Mouse (Mus musculus) embryonic facial prominence, embryonic 12.5 days (tissue): ENCODE measurements around the gene Ubap2. TPM values are rescaled to one million over a fixed set of nuclear protein-coding genes. Genes with fewer than 3 reads are reported as not detected.

Experiments
- ATAC-seq: fragments of 200-750 bp; cut with Nextera tagmentation; 2 replicates; pipeline ENCODE4 v1.8.0; 2017; ENCODE audit not compliant: insufficient number of reproducible peaks, insufficient read depth, low FRiP score, low TSS enrichment
- H3K27ac ChIP-seq: fragments of 300-500 bp; sonication (generic); 2 replicates; pipeline ENCODE4 v1.5.1; 2016; ENCODE audit warnings: mild to moderate bottlenecking
- H3K27me3 ChIP-seq: fragments of 300-500 bp; sonication (generic); 2 replicates; pipeline ENCODE4 v1.6.1; 2016; ENCODE audit warnings: mild to moderate bottlenecking, moderate library complexity
- H3K36me3 ChIP-seq: fragments of 300-500 bp; sonication (generic); 2 replicates; pipeline ENCODE4 v1.6.1; 2016; ENCODE audit warnings: mild to moderate bottlenecking
- H3K4me1 ChIP-seq: fragments of 300-500 bp; sonication (generic); 2 replicates; pipeline ENCODE4 v1.6.1; 2016
- H3K4me2 ChIP-seq: fragments of 300-500 bp; sonication (generic); replicated peaks from 2 replicates; pipeline ENCODE4 v1.6.1; 2016; ENCODE audit warnings: mild to moderate bottlenecking, moderate library complexity
- H3K4me3 ChIP-seq: fragments of 300-500 bp; sonication (generic); 2 replicates; pipeline ENCODE4 v1.5.1; 2016; ENCODE audit warnings: mild to moderate bottlenecking
- H3K9ac ChIP-seq: fragments of 300-500 bp; sonication (generic); 2 replicates; pipeline ENCODE4 v1.6.1; 2016; ENCODE audit warnings: mild to moderate bottlenecking, moderate library complexity
- H3K9me3 ChIP-seq: fragments of 300-500 bp; sonication (generic); 2 replicates; pipeline ENCODE4 v1.6.1; 2016; ENCODE audit warnings: mild to moderate bottlenecking, moderate library complexity
- WGBS: fragments of 180-500 bp; shearing (Covaris S2); methylation state at CpG from one replicate; pipeline ENCODE4 v1.1.7; 2016; 5-methylcytosine and 5-hydroxymethylcytosine counted together
- polyA plus RNA-seq: library from polyadenylated mRNA; unstranded; fragments of >200 nt; fragmentation: Nextera tagmentation; extraction: Ambion mirVana; gene quantifications from 2 replicates; pipeline ENCODE4 v1.2.1, GENCODE M21; 2016

Ubap2 gene
- polyA plus RNA-seq, 1 experiment from 2014 or later: 74.4 TPM

DNA sequence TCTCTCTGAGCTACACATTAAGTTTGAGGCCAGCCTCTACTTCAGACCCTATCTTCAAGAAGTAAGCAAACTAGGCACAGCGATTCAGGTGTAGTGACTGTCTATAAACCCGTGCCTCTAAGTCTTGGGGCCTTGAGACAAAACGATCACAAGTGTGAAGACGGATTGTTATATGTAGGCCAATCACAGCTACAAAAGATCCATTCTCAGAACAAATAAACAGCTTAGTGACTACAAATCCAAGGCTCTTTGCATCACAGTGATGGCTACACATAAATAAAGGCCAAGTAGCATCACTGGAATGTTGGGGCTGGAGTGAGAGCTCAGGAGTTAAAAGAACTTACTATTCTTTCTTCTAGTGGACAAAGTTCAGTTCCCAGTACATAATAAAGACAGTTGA, 15.9 kb downstream of the Ubap2 start:
- no peak overlapping the region for H3K27ac ChIP-seq
- H3K4me1 ChIP-seq: no peaks in the 10 kb centered on the region
- 91% methylated on average over 4 of the region's 4 CpGs for WGBS
- no peaks in the 10 kb centered on the region for H3K27me3 ChIP-seq
- H3K4me3 ChIP-seq: no peak overlapping the region
- H3K36me3 ChIP-seq: peaks cover 14% of the 10 kb centered on the region; the same call in 1 of the 2 replicates
- H3K4me2 ChIP-seq: no peak overlapping the region
- H3K9me3 ChIP-seq: no peaks in the 10 kb centered on the region
- H3K9ac ChIP-seq: no peak overlapping the region
- ATAC-seq: no peak

DNA sequence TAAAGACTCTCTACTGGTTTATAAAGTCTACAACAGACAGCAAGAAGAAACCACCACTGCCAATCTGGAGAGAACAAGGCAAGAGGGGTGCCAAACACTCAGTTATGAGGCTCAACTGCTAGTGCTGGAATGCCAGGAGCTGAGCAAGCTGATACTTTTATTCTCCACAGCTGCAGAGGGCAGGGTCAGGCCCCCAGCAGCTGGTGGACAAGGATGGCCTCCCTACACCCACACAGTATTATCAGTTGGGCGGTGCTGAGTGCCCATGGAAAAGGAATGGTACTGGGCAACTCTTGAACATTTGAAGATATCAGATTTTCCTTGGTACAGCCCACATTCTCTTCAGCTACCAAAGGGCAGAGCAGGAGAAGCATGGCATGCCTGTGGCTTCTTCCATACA, 17.2 kb downstream of the Ubap2 start:
- Histone ChIP-seq H3K4me1 (no peaks in the 10 kb centered on the region), H3K27me3 (no peaks in the 10 kb centered on the region), H3K27ac (no peak overlapping the region), H3K4me3 (no peak overlapping the region), H3K36me3 (peaks cover 12% of the 10 kb centered on the region; the same call in 1 of the 2 replicates), H3K9ac (no peak overlapping the region), H3K9me3 (no peaks in the 10 kb centered on the region), H3K4me2 (no peak overlapping the region)
- WGBS: 90% methylated on average over 1 of the region's 1 CpGs
- no peak for ATAC-seq

DNA sequence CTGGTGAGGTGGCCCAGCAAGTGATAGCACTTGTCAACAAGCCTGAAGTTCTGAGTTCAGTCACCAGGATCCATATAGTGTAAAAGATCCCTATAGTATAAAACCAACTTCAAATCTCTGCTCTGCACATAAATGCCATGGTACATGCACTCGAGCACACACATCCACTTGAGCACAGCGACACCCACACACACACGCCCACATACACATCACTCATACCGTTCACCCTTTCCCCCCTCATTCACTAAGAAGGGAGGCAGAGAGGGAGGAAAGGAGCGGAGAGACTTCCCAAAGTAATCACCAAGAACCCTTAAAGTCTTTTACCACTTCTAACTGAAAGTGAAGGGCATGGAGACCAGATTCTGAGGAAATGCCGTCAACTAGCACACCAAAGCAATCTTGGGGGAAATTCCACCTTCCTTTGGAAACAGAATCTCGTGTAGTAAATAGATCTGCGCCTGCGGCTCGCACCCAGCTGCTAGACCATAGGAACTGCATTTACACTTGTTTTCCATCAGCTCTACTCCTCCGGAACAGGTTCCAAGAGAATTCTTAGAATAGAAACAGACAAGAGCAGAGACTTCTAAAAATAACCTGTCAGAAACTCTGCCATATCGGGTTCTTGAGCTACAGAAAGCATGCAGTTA, 19.3 kb downstream of the Ubap2 start:
- Histone ChIP-seq H3K27ac (no peak overlapping the region), H3K27me3 (no peaks in the 10 kb centered on the region), H3K4me1 (no peaks in the 10 kb centered on the region), H3K4me2 (no peak overlapping the region), H3K4me3 (no peak overlapping the region), H3K36me3 (peaks cover 6% of the 10 kb centered on the region; the same call in 1 of the 2 replicates), H3K9ac (no peak overlapping the region), H3K9me3 (no peaks in the 10 kb centered on the region)
- no peak for ATAC-seq
- whole genome bisulfite sequencing: 94% methylated on average over 12 of the region's 12 CpGs

DNA sequence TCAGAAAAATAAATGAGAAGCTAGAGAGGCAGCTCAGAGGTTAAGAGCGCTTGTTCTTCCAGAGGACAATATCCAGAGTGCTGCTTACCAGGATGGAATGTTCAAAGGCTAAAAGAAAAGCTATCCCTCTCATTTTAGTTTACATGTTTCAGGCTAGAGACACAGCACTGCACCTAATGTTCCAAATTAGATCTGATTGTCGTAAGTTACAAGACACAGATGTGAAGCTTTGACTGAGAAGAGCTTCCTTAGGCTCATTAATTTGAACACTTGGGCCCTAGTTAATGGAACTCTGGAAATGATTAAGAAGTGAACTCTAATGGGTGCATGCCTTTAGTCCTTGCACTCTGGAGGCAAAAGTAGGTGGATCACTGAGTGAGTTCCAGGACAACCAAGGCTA, 21.2 kb downstream of the Ubap2 start:
- H3K27ac ChIP-seq: no peak overlapping the region
- H3K4me3 ChIP-seq: no peak overlapping the region
- H3K9ac ChIP-seq: no peak overlapping the region
- H3K27me3 ChIP-seq: no peaks in the 10 kb centered on the region
- H3K36me3 ChIP-seq: peaks cover 15% of the 10 kb centered on the region
- H3K4me1 ChIP-seq: no peaks in the 10 kb centered on the region
- H3K4me2 ChIP-seq: no peak overlapping the region
- no peaks in the 10 kb centered on the region for H3K9me3 ChIP-seq
- 59% methylated on average over 2 of the region's 2 CpGs for WGBS
- no peak for ATAC-seq

DNA sequence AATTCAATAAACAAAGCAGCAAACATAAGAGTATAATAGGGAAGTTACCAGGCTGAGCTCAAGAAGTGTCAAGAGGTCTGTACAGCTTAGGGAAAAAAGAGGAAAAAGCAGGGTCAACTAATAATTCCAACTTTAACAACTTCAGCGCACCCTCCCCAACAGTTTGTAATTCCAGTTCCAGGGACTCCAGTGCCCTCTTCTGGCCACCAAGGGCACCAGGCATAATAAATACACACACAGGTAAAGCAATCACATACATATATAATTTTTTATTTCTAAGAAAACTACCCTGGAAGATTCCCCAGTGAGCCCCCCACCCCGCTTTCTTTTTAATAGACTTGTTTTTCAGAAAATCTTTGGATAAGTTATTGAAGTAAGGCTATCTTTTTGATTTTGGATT, 29.5 kb downstream of the Ubap2 start:
- WGBS: 95% methylated on average over 2 of the region's 2 CpGs
- H3K9ac ChIP-seq: no peak overlapping the region
- no peak overlapping the region for H3K27ac ChIP-seq
- no peak overlapping the region for H3K4me2 ChIP-seq
- no peaks in the 10 kb centered on the region for H3K27me3 ChIP-seq
- ATAC-seq: no peak
- peaks cover 40% of the 10 kb centered on the region for H3K36me3 ChIP-seq
- no peaks in the 10 kb centered on the region for H3K9me3 ChIP-seq
- H3K4me3 ChIP-seq: no peak overlapping the region
- no peaks in the 10 kb centered on the region for H3K4me1 ChIP-seq

DNA sequence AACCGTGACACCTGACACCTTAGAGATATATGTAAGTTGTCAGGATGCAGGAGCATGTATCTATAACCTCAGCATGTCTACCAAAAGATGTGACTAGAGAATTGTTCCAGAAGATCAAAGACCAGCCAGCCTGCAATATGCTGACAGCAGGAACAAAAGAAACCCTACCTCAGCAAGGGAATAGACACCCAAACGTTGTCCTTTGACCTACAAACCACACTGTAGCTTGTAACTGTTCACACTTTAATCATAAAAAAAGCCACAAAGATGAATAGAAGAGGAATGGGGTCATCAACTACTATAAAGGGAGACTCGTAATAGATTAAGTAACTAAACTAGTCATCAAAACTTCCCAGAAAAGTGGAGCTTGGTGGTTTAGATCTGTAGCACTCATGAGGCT, 34.0 kb downstream of the Ubap2 start:
- Histone ChIP-seq H3K9ac (no peak overlapping the region), H3K9me3 (no peaks in the 10 kb centered on the region), H3K4me1 (no peaks in the 10 kb centered on the region), H3K27me3 (no peaks in the 10 kb centered on the region), H3K4me2 (no peak overlapping the region), H3K27ac (no peak overlapping the region), H3K4me3 (no peak overlapping the region), H3K36me3 (peaks cover 19% of the 10 kb centered on the region)
- ATAC-seq: no peak
- WGBS: 84% methylated on average over 3 of the region's 3 CpGs

DNA sequence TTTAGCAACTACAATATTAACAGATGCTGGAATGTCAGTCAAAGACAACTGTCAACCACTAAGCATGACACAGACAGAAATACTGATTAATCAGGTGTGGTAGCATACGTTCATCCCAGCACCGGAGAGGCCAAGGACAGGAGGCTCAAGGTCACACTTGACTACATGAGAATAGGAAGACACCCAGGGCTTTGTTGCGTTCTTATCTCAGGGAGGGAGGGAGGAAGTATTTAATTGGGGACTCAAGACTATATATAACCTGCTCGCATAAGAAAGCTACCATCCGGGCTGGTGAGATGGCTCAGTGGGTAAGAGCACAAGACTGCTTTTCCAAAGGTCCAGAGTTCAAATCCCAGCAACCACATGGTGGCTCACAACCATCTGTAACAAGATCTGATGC, 39.3 kb downstream of the Ubap2 start:
- Histone ChIP-seq H3K27me3 (no peaks in the 10 kb centered on the region), H3K4me2 (no peak overlapping the region), H3K36me3 (peaks cover 39% of the 10 kb centered on the region), H3K27ac (no peak overlapping the region), H3K4me3 (no peak overlapping the region), H3K9ac (no peak overlapping the region), H3K9me3 (no peaks in the 10 kb centered on the region), H3K4me1 (no peaks in the 10 kb centered on the region)
- WGBS: 92% methylated on average over 5 of the region's 5 CpGs
- no peak for ATAC-seq

DNA sequence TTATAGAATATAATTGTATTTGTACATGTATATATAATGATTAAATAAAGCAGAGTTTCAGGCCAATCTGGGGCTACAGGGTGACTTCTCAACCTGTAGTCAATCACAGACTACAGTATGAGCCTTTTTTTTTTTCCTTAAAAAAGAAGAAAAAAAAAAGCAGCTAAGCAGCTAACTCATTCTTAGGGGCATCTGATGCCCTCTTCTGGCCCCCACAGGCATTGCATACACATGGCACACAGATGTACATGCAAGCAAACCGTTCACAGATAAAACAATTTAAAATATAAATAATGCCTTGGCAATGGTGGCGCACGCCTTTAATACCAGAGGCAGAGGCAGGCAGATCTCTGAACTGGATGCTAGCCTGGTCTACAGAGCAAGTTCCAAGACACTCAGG, 48.6 kb downstream of the Ubap2 start:
- no peaks in the 10 kb centered on the region for H3K4me1 ChIP-seq
- H3K27me3 ChIP-seq: no peaks in the 10 kb centered on the region
- H3K9me3 ChIP-seq: no peaks in the 10 kb centered on the region
- ATAC-seq: no peak
- H3K4me3 ChIP-seq: no peak overlapping the region
- WGBS: 89% methylated on average over 3 of the region's 3 CpGs
- H3K4me2 ChIP-seq: no peak overlapping the region
- no peak overlapping the region for H3K9ac ChIP-seq
- H3K27ac ChIP-seq: no peak overlapping the region
- H3K36me3 ChIP-seq: peaks cover 88% of the 10 kb centered on the region

DNA sequence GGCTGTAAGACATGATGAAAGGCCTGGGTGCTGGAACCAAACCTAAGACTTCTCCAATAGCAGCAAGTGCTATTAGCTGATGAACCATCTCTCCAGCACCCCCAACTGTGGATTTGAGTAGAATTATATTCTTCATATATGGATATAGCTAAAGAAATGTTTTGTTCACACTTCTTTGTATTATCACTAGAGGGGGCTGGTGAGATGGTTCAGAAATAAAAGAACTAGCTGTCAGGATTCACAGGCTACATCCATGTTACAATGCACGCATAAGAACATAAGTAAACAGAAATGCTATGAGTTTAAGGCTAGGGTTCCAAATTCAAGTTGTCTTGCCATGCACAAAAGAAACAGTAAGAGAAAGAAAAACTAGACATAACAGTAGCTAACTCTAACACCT, 49.5 kb downstream of the Ubap2 start:
- Histone ChIP-seq H3K9ac (no peak overlapping the region), H3K27ac (no peak overlapping the region), H3K36me3 (peaks cover 91% of the 10 kb centered on the region), H3K4me1 (no peaks in the 10 kb centered on the region), H3K4me2 (no peak overlapping the region), H3K4me3 (no peak overlapping the region), H3K27me3 (no peaks in the 10 kb centered on the region), H3K9me3 (no peaks in the 10 kb centered on the region)
- no peak for ATAC-seq
- WGBS: 83% methylated on average over 1 of the region's 1 CpGs

DNA sequence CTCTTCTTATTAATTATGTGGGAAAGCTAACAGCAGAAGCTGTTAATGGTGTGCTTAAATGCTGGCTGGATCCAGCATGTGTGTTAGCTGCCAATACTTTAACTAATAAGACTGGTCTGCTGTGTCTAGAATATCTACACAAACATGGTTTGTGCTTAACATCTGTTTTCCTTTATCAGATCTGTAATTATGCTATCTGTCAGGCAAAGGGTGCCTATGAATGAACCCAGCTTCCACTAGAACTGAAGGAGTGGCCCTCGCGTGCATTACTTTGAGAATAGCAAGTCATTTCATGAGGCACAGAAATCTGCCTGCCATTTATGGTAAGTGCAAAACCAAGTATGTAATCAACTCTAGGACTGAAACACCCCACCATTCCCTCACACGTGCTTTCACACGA, 66.9 kb downstream of the Ubap2 start:
- Histone ChIP-seq H3K4me2 (no peak overlapping the region), H3K9me3 (no peaks in the 10 kb centered on the region), H3K4me1 (no peaks in the 10 kb centered on the region), H3K27me3 (no peaks in the 10 kb centered on the region), H3K27ac (no peak overlapping the region), H3K36me3 (peaks cover 87% of the 10 kb centered on the region), H3K9ac (no peak overlapping the region), H3K4me3 (no peak overlapping the region)
- WGBS: 82% methylated on average over 4 of the region's 4 CpGs
- ATAC-seq: no peak

DNA sequence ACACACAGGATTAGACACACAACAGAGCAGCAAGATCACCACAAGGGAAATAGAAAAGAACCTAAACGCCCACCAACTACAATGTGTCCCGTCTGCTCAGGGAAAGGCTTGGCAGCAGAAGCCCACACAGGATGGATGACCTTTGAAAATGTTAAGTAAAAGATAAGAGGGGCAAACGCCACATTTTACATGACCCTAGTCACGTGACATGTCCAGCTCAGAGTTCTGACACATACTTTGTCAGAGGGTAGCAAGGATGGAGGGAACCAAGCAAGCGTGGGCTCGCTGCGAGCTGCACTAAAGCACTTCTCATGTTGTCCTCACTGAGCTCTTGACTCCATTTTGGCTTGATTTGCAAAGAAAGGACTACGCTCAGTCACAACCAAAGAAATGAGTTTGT, 69.2 kb downstream of the Ubap2 start:
- Histone ChIP-seq H3K27me3 (no peaks in the 10 kb centered on the region), H3K4me3 (no peak overlapping the region), H3K4me2 (no peak overlapping the region), H3K9me3 (no peaks in the 10 kb centered on the region), H3K9ac (no peak overlapping the region), H3K27ac (no peak overlapping the region), H3K36me3 (peaks cover 94% of the 10 kb centered on the region), H3K4me1 (no peaks in the 10 kb centered on the region)
- WGBS: 92% methylated on average over 8 of the region's 8 CpGs
- no peak for ATAC-seq

DNA sequence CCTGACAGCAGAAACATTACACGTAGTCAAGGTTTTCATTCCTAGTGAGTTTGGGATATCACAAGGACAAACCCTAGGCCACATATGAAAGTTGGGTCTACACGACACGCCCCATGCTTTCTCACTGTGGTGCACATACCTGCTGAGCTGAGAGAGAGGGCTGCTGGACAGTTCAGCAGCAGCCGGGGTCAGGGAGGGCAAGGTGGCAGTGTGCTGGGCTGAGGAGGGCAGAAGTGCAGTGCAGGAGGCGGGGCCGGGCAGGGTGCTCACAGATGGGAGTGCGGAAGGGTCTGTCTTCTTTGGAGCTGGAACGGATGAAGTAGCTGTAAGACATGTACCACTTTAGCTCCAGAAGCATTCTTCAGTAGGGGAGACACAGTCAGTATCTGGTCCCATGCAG, 72.8 kb downstream of the Ubap2 start:
- H3K4me3 ChIP-seq: no peak overlapping the region
- H3K27me3 ChIP-seq: no peaks in the 10 kb centered on the region
- WGBS: 93% methylated on average over 8 of the region's 8 CpGs
- no peaks in the 10 kb centered on the region for H3K4me1 ChIP-seq
- ATAC-seq: no peak
- H3K9me3 ChIP-seq: no peaks in the 10 kb centered on the region
- no peak overlapping the region for H3K4me2 ChIP-seq
- H3K36me3 ChIP-seq: peaks cover 93% of the 10 kb centered on the region
- H3K9ac ChIP-seq: no peak overlapping the region
- H3K27ac ChIP-seq: no peak overlapping the region
